Mouse (Mus musculus) heart, postnatal 0 days (tissue): ENCODE results near the gene Diexf.

Experiments used
- CTCF ChIP-seq: IDR thresholded peaks from 2 replicates; pipeline ENCODE4 v1.5.1; 2016; ENCODE audit warnings: antibody characterized with exemption, control low read depth, low read depth
- EP300 ChIP-seq: IDR thresholded peaks from 2 replicates; pipeline ENCODE4 v1.6.1; 2016; ENCODE audit warnings: antibody characterized with exemption, low read depth

DNA sequence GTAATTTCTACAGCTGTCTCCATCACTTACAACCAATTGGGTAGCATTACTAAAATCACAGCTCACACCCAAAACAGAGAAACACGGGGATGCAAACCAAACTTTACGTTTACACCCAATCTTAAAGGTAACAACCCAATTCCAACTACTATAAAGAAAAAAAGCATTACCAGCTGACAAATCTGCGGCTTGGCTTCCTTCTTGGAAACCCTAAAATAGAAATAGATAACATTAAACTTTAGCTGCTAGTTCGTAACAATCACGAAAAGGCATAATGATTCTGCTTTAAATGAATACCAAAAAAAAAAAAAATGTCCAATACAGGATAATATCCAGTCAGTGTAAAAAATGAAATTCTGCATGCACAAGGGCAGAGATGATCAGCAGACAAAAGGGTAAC lies 751 bp downstream of the Diexf start:
- TF ChIP-seq CTCF, result no peak
- no peak for TF ChIP-seq EP300
